Mouse (Mus musculus) B cell, adult 2 months (primary cell): ENCODE results near the gene Frmd5.

Experiments
- DNase-seq, 2 experiments: peaks; one replicate each; pipeline ENCODE4 v3.0.0; 2022

Gene Frmd5

GRCm38 (mm10) chr2:121612112-121612511 is 194.8 kb downstream of the Frmd5 start:
- DNase-seq = no peak

GRCm38 (mm10) chr2:121610008-121610884 is 196.6 kb downstream of the Frmd5 start:
- DNase-seq = no peak

- no peak for DNase-seq
These were observed 197.7 kb downstream of the Frmd5 start for GRCm38 (mm10) chr2:121609141-121609724.

GRCm38 (mm10) chr2:121602397-121602796 is 204.5 kb downstream of the Frmd5 start:
- no peak for DNase-seq

GRCm38 (mm10) chr2:121601543-121601942 is 205.3 kb downstream of the Frmd5 start:
- no peak for DNase-seq

- no peak for DNase-seq
These were observed 206.2 kb downstream of the Frmd5 start for GRCm38 (mm10) chr2:121600736-121601135.

GRCm38 (mm10) chr2:121598249-121598648 is 208.6 kb downstream of the Frmd5 start:
- DNase-seq = no peak

GRCm38 (mm10) chr2:121596621-121597020 is 210.3 kb downstream of the Frmd5 start:
- DNase-seq = no peak

- DNase-seq = no peak
These were observed 212.1 kb downstream of the Frmd5 start for GRCm38 (mm10) chr2:121594660-121595291.

GRCm38 (mm10) chr2:121594131-121594530 is 212.8 kb downstream of the Frmd5 start:
- DNase-seq = no peak

GRCm38 (mm10) chr2:121588309-121588694 is 218.6 kb downstream of the Frmd5 start:
- DNase-seq = no peak

GRCm38 (mm10) chr2:121587523-121588308 is 219.2 kb downstream of the Frmd5 start:
- no peak for DNase-seq

- no peak for DNase-seq
These were observed 222.2 kb downstream of the Frmd5 start for GRCm38 (mm10) chr2:121584705-121585104.

- DNase-seq = no peak
These were observed 223.3 kb downstream of the Frmd5 start for GRCm38 (mm10) chr2:121583468-121584116.

- no peak for DNase-seq
These were observed 224.0 kb downstream of the Frmd5 start for GRCm38 (mm10) chr2:121582809-121583376.

GRCm38 (mm10) chr2:121575741-121576201 is 231.1 kb downstream of the Frmd5 start:
- no peak for DNase-seq

- DNase-seq = no peak
These were observed 232.7 kb downstream of the Frmd5 start for GRCm38 (mm10) chr2:121574066-121574630.

- peak; percentile 81 to 83 for DNase-seq
These were observed 235.1 kb downstream of the Frmd5 start for GRCm38 (mm10) chr2:121571780-121572179.

GRCm38 (mm10) chr2:121570999-121571655 is 235.8 kb downstream of the Frmd5 start:
- peak; percentile 13 to 28 for DNase-seq

- DNase-seq = no peak
These were observed 236.8 kb downstream of the Frmd5 start for GRCm38 (mm10) chr2:121570049-121570448.

GRCm38 (mm10) chr2:121565911-121566310 is 241.0 kb downstream of the Frmd5 start:
- no peak for DNase-seq
